Mouse (Mus musculus): ENCODE results near the gene Ino80e. TPM values are rescaled to one million over a fixed set of nuclear protein-coding genes. Genes with fewer than 3 reads are reported as not detected.
A peak's percentile ranks its signal among the peaks of the same experiment; 100 is the strongest.

Ino80e gene
- total RNA-seq, 2 experiments from 2014 or later = 8.7 to 12.9 TPM

- Histone ChIP-seq H3K4me3 (peak overlapping the region; percentile 94), H3K27ac (peak overlapping the region; percentile 97)
- DNase-seq = no peak
- no peak for TF ChIP-seq CTCF (IDR thresholded peaks at IDR 0.05)
- intact Hi-C loops (cut with DNase I) = loop anchor here (5.0 kb wide), 1 partner anchor 59 kb away; no protein-coding TSS in a partner anchor
These were observed 18.9 kb upstream of the Ino80e start for GRCm38 (mm10) chr7:126881040-126881439.

- Histone ChIP-seq H3K4me3 (no peak overlapping the region), H3K27ac (no peak overlapping the region)
- no peak for TF ChIP-seq CTCF (IDR thresholded peaks at IDR 0.05)
- DNase-seq = no peak
- intact Hi-C loops (cut with DNase I) = no loop called here
These were observed 15.1 kb upstream of the Ino80e start for GRCm38 (mm10) chr7:126877239-126877638.

- intact Hi-C loops (cut with DNase I) = no loop called here
- H3K4me3 ChIP-seq = no peak overlapping the region
- no peak for TF ChIP-seq CTCF (IDR thresholded peaks at IDR 0.05)
- no peak for DNase-seq
- H3K27ac ChIP-seq = peak overlapping the region; percentile 35
These were observed 8.3 kb upstream of the Ino80e start for GRCm38 (mm10) chr7:126870520-126870891.

GRCm38 (mm10) chr7:126869780-126870519 lies 7.8 kb upstream of the Ino80e start:
- no peak for DNase-seq
- Histone ChIP-seq H3K4me3 (no peak overlapping the region), H3K27ac (peak overlapping the region; percentile 35)
- no peak for TF ChIP-seq CTCF (IDR thresholded peaks at IDR 0.05)
- intact Hi-C loops (cut with DNase I) = no loop called here

GRCm38 (mm10) chr7:126868003-126868402 lies 5.8 kb upstream of the Ino80e start:
- no peak overlapping the region for H3K27ac ChIP-seq
- no peak for DNase-seq
- intact Hi-C loops (cut with DNase I) = no loop called here
- no peak for TF ChIP-seq CTCF (IDR thresholded peaks at IDR 0.05)
- H3K4me3 ChIP-seq = no peak overlapping the region

GRCm38 (mm10) chr7:126867534-126867933 lies 5.4 kb upstream of the Ino80e start:
- no peak overlapping the region for H3K4me3 ChIP-seq
- intact Hi-C loops (cut with DNase I) = no loop called here
- H3K27ac ChIP-seq = no peak overlapping the region
- no peak for DNase-seq
- TF ChIP-seq CTCF (IDR thresholded peaks at IDR 0.05) = no peak

- intact Hi-C loops (cut with DNase I) = loop anchor here (2.0 to 5.0 kb wide), 2 partner anchors 19 to 41 kb away; no protein-coding TSS in a partner anchor
- H3K4me3 ChIP-seq = no peak overlapping the region
These were observed 1.6 kb upstream of the Ino80e start for GRCm38 (mm10) chr7:126863791-126864190.

GRCm38 (mm10) chr7:126861429-126862130 lies 597 bp downstream of the Ino80e start, which contains the start of gene Hirip3:
Gene Hirip3 (plus strand): TSS chr7:126861972.
- peak; percentile 97 for DNase-seq
- Histone ChIP-seq H3K27ac (peak within 1 kb of the TSS; percentile 95), H3K4me3 (peak within 1 kb of the TSS; percentile 87)
- intact Hi-C loops (cut with DNase I) = loop anchor here (2.0 to 5.0 kb wide), 2 partner anchors 21 to 39 kb away; no protein-coding TSS in a partner anchor
- TF ChIP-seq CTCF (IDR thresholded peaks at IDR 0.05) = no peak

More at GRCm38 (mm10) chr7:126863791-126864190, 1.6 kb upstream of the Ino80e start:
- DNase-seq = no peak
- no peak overlapping the region for H3K27ac ChIP-seq
- TF ChIP-seq CTCF (IDR thresholded peaks at IDR 0.05) = no peak

- no peak for TF ChIP-seq CTCF (IDR thresholded peaks at IDR 0.05)
- DNase-seq = no peak
- intact Hi-C loops (cut with DNase I) = loop anchor here (5.0 kb wide), 1 partner anchor 39 kb away; no protein-coding TSS in a partner anchor
- Histone ChIP-seq H3K4me3 (peak overlapping the region; percentile 87), H3K27ac (peak overlapping the region; percentile 95)
These were observed 1.2 kb downstream of the Ino80e start for GRCm38 (mm10) chr7:126860987-126861386.

GRCm38 (mm10) chr7:126856741-126857420 lies 5.3 kb downstream of the Ino80e start:
- intact Hi-C loops (cut with DNase I) = no loop called here
- H3K4me3 ChIP-seq = no peak overlapping the region
- TF ChIP-seq CTCF (IDR thresholded peaks at IDR 0.05) = no peak
- no peak for DNase-seq
- H3K27ac ChIP-seq = no peak overlapping the region

GRCm38 (mm10) chr7:126855641-126856040 lies 6.5 kb downstream of the Ino80e start:
- no peak for TF ChIP-seq CTCF (IDR thresholded peaks at IDR 0.05)
- intact Hi-C loops (cut with DNase I) = no loop called here
- DNase-seq = no peak
- H3K27ac ChIP-seq = no peak overlapping the region
- no peak overlapping the region for H3K4me3 ChIP-seq

- DNase-seq = no peak
- TF ChIP-seq CTCF (IDR thresholded peaks at IDR 0.05) = no peak
- no peak overlapping the region for H3K27ac ChIP-seq
- intact Hi-C loops (cut with DNase I) = no loop called here
- no peak overlapping the region for H3K4me3 ChIP-seq
These were observed 8.7 kb downstream of the Ino80e start for GRCm38 (mm10) chr7:126853454-126853853.

- no peak for TF ChIP-seq CTCF (IDR thresholded peaks at IDR 0.05)
- H3K4me3 ChIP-seq = no peak overlapping the region
- intact Hi-C loops (cut with DNase I) = no loop called here
- no peak overlapping the region for H3K27ac ChIP-seq
- no peak for DNase-seq
These were observed 11.0 kb downstream of the Ino80e start for GRCm38 (mm10) chr7:126851192-126851591.

Measured in gastrocnemius, adult 2 months (tissue).